Mouse (Mus musculus): Measurements from ENCODE around the gene Mdc1. TPM values are rescaled to one million over a fixed set of nuclear protein-coding genes. Genes with fewer than 3 reads are reported as not detected.

The Mdc1 gene
- polyA plus RNA-seq, 1 experiment from 2014 or later = 24.7 TPM

DNA sequence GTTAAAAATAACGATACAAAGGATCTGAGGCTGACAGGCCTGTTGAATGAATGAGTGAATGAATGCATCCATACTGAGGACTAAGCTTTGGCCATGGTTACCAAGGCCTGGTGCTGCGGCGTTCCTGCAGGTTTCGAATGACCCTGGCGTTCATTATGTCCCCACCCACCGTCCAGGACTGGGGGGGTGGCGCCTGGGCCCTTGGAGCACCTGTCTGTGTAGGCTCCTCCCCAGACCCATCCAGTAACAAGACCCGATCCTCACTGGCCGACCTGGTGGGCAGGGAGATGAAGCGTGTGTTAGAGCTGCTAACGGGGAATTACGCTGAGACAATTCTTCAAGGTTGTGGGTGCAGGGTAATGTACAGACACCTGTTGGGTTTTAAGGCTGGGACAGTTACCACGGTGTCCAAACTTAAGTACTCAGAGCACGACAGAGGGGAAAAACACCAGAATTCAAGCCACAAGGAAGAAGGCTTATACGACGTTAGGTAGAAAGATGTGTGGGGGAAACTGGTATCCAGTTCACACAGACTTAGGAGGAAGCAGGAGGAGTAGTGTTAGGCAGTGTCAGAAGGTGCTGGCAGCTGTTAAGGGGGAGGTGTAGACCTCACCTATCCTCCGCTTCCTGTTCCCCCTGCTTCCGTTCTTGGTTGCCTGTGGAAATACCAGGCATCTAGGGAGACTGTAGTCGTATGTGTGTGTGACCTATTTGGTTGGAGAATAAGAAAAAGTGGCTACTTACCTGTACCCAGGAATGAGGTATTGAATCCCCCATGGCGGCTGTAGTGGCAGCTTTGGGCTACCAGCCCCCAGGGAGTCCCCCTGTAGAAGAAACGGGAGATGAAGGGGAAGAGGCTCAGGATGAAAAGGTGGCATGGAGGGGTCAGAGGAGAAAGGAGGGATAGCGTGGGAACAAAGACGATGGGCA lies 56.6 kb downstream of the Mdc1 start:
- H3K27ac ChIP-seq = peak overlapping the region; percentile 71
- H3K27me3 ChIP-seq = no peaks in the 10 kb centered on the region
- H3K4me3 ChIP-seq = peak overlapping the region; percentile 86
- WGBS = 39% methylated on average over 23 of the region's 23 CpGs
- H3K9ac ChIP-seq = peak overlapping the region; percentile 37
- no peaks in the 10 kb centered on the region for H3K9me3 ChIP-seq
- peak; percentile 32; the same call in 1 of the 2 replicates for ATAC-seq (ENCODE audit: borderline replicate concordance, extremely low read depth, low FRiP score, low TSS enrichment)
- peak overlapping the region; percentile 97 for H3K4me2 ChIP-seq
- H3K36me3 ChIP-seq = peaks cover 44% of the 10 kb centered on the region
- H3K4me1 ChIP-seq = peaks cover 17% of the 10 kb centered on the region

DNA sequence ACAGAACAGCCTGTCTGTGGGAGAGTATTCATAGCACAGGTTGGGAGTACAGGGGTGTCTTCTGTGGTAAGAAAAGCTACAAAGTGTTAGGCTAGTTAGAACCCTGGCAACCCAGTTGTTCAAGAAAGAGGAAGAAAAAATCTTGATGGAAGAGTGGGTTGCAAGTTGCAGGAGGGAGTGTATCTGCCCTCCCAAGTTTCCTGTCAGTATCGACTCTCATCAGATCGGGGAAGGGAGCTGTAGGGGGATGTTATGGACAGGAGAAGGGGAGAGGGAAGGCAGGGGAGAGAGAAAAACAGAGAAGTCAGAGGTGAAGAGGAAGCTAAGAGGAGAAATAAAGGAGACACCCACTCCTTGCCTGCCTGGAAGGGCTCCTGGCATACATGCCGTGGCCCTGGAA lies 59.3 kb downstream of the Mdc1 start:
- ATAC-seq (ENCODE audit: borderline replicate concordance, extremely low read depth, low FRiP score, low TSS enrichment) = no peak
- Histone ChIP-seq H3K36me3 (peaks cover 52% of the 10 kb centered on the region), H3K4me1 (peaks cover 16% of the 10 kb centered on the region), H3K9ac (no peak overlapping the region), H3K9me3 (no peaks in the 10 kb centered on the region), H3K27me3 (no peaks in the 10 kb centered on the region), H3K4me3 (no peak overlapping the region), H3K4me2 (no peak overlapping the region), H3K27ac (no peak overlapping the region)
- WGBS = 77% methylated on average over 3 of the region's 3 CpGs

DNA sequence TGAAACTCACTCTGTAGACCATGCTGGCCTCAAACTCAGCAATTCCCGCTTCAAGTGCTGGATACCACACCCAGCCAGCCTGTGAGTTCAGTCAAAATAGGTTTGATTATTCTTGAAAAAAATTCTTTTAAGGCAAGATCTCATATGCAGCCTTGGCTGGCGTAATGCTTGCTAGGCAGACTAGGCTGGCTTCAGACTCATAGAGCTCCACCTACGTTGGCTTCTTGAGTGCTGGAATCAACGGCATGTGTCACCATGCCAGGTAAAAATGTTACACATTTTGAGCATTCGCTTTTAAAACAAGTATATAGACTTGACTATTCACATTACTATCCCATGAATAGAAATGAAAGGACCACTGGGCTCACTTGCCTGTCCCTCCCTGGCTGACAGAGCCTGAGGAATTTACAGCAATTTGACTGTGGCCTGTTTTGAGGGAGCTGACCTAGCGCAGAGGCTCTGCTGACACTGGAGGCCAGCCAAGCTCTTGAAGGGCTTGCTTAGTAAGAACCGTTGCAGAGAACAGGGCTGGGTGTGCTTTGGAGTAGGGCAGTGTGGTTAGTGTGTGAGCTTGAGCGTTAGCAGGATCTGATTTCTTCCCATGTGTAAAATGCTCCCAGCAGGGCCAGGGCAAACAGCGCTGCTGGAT lies 62.2 kb downstream of the Mdc1 start:
- Histone ChIP-seq H3K4me3 (no peak overlapping the region), H3K36me3 (peaks cover 63% of the 10 kb centered on the region), H3K9ac (no peak overlapping the region), H3K4me2 (no peak overlapping the region), H3K4me1 (0 out of 2 replicates have a peak, but pooled peaks cover 2% of the 10 kb centered on the region), H3K27me3 (no peaks in the 10 kb centered on the region), H3K27ac (0 out of 2 replicates have a peak overlapping the region, but pooled peaks have one; percentile 11), H3K9me3 (no peaks in the 10 kb centered on the region)
- ATAC-seq (ENCODE audit: borderline replicate concordance, extremely low read depth, low FRiP score, low TSS enrichment) = no peak
- 80% methylated on average over 9 of the region's 9 CpGs for WGBS

DNA sequence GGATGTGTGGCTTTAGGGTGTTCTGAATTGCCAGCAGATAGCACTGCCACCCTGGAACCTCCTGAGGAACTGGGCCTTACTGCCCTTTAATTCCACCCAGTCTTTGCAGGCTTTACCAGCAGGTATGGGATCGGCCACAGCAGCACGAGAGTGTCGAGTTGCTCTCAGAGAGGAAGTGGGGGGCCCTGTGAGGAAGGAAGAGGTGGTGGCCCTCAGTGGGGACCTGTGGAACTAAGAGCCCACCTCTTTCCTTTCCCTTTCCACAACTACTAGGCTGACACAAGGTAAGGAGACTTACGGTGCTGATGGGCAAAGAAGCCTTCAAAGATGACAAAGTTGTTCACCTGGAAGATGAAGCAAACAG lies 62.7 kb downstream of the Mdc1 start:
- Histone ChIP-seq H3K36me3 (peaks cover 63% of the 10 kb centered on the region), H3K27me3 (no peaks in the 10 kb centered on the region), H3K4me2 (no peak overlapping the region), H3K4me3 (no peak overlapping the region), H3K9ac (no peak overlapping the region; the same call in 1 of the 2 replicates), H3K4me1 (peaks cover 7% of the 10 kb centered on the region), H3K9me3 (no peaks in the 10 kb centered on the region), H3K27ac (0 out of 2 replicates have a peak overlapping the region, but pooled peaks have one; percentile 11)
- ATAC-seq (ENCODE audit: borderline replicate concordance, extremely low read depth, low FRiP score, low TSS enrichment) = no peak
- 67% methylated on average over 4 of the region's 4 CpGs for WGBS

DNA sequence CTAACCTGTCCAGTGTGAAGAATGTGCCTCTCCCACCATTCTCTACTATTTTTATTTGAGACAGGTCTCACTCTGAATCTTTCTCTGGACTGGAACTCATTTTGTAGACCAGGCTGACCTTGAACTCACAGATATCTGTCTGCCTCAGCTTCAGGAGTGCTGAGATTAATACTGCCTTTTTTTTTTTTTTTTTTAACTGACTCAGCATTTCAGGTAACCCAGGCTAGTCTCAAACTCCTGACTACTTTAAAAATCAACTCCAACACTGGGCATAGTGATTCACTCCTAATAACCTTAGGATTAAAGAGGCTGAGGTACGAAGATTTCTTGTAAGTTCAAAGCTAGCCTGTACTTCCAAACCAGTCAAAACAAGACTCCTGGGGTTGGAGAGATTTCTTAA lies 64.3 kb downstream of the Mdc1 start:
- Histone ChIP-seq H3K9ac (no peak overlapping the region), H3K27ac (no peak overlapping the region), H3K36me3 (peaks cover 49% of the 10 kb centered on the region), H3K27me3 (no peaks in the 10 kb centered on the region), H3K9me3 (no peaks in the 10 kb centered on the region), H3K4me1 (peaks cover 15% of the 10 kb centered on the region), H3K4me3 (no peak overlapping the region), H3K4me2 (no peak overlapping the region)
- no peak for ATAC-seq (ENCODE audit: borderline replicate concordance, extremely low read depth, low FRiP score, low TSS enrichment)
- 87% methylated on average over 1 of the region's 1 CpGs for WGBS

DNA sequence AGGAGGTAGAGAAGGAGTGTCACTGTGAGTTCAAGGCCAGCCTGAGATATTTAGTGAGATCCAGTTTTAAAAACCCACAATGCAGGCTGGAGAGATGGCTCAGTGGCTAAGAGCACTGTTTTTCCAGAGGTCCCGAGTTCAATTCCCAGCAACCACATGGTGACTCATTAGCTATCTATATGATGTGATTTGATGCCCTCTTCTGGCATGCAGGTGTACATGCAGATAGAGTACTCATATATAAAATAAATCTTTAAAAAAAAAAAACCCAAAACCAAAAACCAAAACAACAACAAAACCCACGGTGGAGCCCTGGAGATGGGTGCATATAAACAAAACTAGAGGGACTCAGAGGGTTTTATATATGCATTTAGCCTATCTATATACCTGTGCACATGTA lies 66.3 kb downstream of the Mdc1 start:
- Histone ChIP-seq H3K4me1 (peaks cover 15% of the 10 kb centered on the region), H3K27me3 (no peaks in the 10 kb centered on the region), H3K4me3 (no peak overlapping the region), H3K4me2 (no peak overlapping the region), H3K27ac (no peak overlapping the region), H3K9ac (no peak overlapping the region), H3K36me3 (peaks cover 55% of the 10 kb centered on the region), H3K9me3 (no peaks in the 10 kb centered on the region)
- 78% methylated on average over 2 of the region's 2 CpGs for WGBS
- no peak for ATAC-seq (ENCODE audit: borderline replicate concordance, extremely low read depth, low FRiP score, low TSS enrichment)

Small RNA genes lying within 50 kb of the gene (microRNA-seq; reads per million reads assigned to microRNA genes)
- not detected for gene Gm28033

Other genes starting within 250 kb of the Mdc1 start
- 111 and 121 TPM in 2 replicates for gene Sfta2, start 240.0 kb upstream of the Mdc1 start, polyA plus RNA-seq (2015; fragmentation: Nextera tagmentation; extraction: Ambion mirVana)
- gene Gm9573, start 214.9 kb upstream of the Mdc1 start, polyA plus RNA-seq (2015; fragmentation: Nextera tagmentation; extraction: Ambion mirVana) = not detected in 2 replicates
- gene Mucl3, start 197.8 kb upstream of the Mdc1 start, polyA plus RNA-seq (2015; fragmentation: Nextera tagmentation; extraction: Ambion mirVana) = 1.2 and 1.3 TPM in 2 replicates
- gene Vars2, start 173.9 kb upstream of the Mdc1 start, polyA plus RNA-seq (2015; fragmentation: Nextera tagmentation; extraction: Ambion mirVana) = 20.7 and 22.4 TPM in 2 replicates
- 48.8 and 49.9 TPM in 2 replicates for gene Gtf2h4, start 167.8 kb upstream of the Mdc1 start, polyA plus RNA-seq (2015; fragmentation: Nextera tagmentation; extraction: Ambion mirVana)
- gene Ddr1, start 136.9 kb upstream of the Mdc1 start, polyA plus RNA-seq (2015; fragmentation: Nextera tagmentation; extraction: Ambion mirVana) = 46.8 and 51.9 TPM in 2 replicates
- gene Ier3, start 19.8 kb upstream of the Mdc1 start, polyA plus RNA-seq (2015; fragmentation: Nextera tagmentation; extraction: Ambion mirVana) = 17.9 and 21.0 TPM in 2 replicates
- gene Flot1, start 18.3 kb upstream of the Mdc1 start, polyA plus RNA-seq (2015; fragmentation: Nextera tagmentation; extraction: Ambion mirVana) = 50.1 and 54.4 TPM in 2 replicates
- gene Tubb5, start 3.2 kb upstream of the Mdc1 start, polyA plus RNA-seq (2015; fragmentation: Nextera tagmentation; extraction: Ambion mirVana) = 1,042 and 1,079 TPM in 2 replicates
- 71.0 and 73.3 TPM in 2 replicates for gene Nrm, start 19.8 kb downstream of the Mdc1 start, polyA plus RNA-seq (2015; fragmentation: Nextera tagmentation; extraction: Ambion mirVana)
- 21.3 and 23.4 TPM in 2 replicates for gene Ppp1r18, start 24.1 kb downstream of the Mdc1 start, polyA plus RNA-seq (2015; fragmentation: Nextera tagmentation; extraction: Ambion mirVana)
- 42.0 and 42.1 TPM in 2 replicates for gene Dhx16, start 38.3 kb downstream of the Mdc1 start, polyA plus RNA-seq (2015; fragmentation: Nextera tagmentation; extraction: Ambion mirVana)
- gene 2310061I04Rik, start 55.9 kb downstream of the Mdc1 start, polyA plus RNA-seq (2015; fragmentation: Nextera tagmentation; extraction: Ambion mirVana) = 20.5 and 21.2 TPM in 2 replicates
- 58.3 and 63.6 TPM in 2 replicates for gene Atat1, start 68.6 kb downstream of the Mdc1 start, polyA plus RNA-seq (2015; fragmentation: Nextera tagmentation; extraction: Ambion mirVana)
- gene Mrps18b, start 74.9 kb downstream of the Mdc1 start, polyA plus RNA-seq (2015; fragmentation: Nextera tagmentation; extraction: Ambion mirVana) = 73.9 and 77.5 TPM in 2 replicates
- 35.9 and 38.2 TPM in 2 replicates for gene Ppp1r10, start 74.9 kb downstream of the Mdc1 start, polyA plus RNA-seq (2015; fragmentation: Nextera tagmentation; extraction: Ambion mirVana)
- 71.6 and 87.8 TPM in 2 replicates for gene Abcf1, start 128.2 kb downstream of the Mdc1 start, polyA plus RNA-seq (2015; fragmentation: Nextera tagmentation; extraction: Ambion mirVana)
- 49.4 and 50.3 TPM in 2 replicates for gene Gnl1, start 138.3 kb downstream of the Mdc1 start, polyA plus RNA-seq (2015; fragmentation: Nextera tagmentation; extraction: Ambion mirVana)
- gene Prr3, start 138.7 kb downstream of the Mdc1 start, polyA plus RNA-seq (2015; fragmentation: Nextera tagmentation; extraction: Ambion mirVana) = 29.3 and 32.4 TPM in 2 replicates
- gene H2-T24, start 179.0 kb downstream of the Mdc1 start, polyA plus RNA-seq (2015; fragmentation: Nextera tagmentation; extraction: Ambion mirVana) = 2.2 and 3.2 TPM in 2 replicates
- 6.1 and 8.4 TPM in 2 replicates for gene H2-T23, start 191.3 kb downstream of the Mdc1 start, polyA plus RNA-seq (2015; fragmentation: Nextera tagmentation; extraction: Ambion mirVana)
- gene H2-T22, start 201.2 kb downstream of the Mdc1 start, polyA plus RNA-seq (2015; fragmentation: Nextera tagmentation; extraction: Ambion mirVana) = 16.1 and 18.4 TPM in 2 replicates
- not detected in 2 replicates for gene Gm6034, start 201.4 kb downstream of the Mdc1 start, polyA plus RNA-seq (2015; fragmentation: Nextera tagmentation; extraction: Ambion mirVana)
- gene Gm11127, start 216.9 kb downstream of the Mdc1 start, polyA plus RNA-seq (2015; fragmentation: Nextera tagmentation; extraction: Ambion mirVana) = not detected in 2 replicates

Measured in lung, embryonic 15.5 days (tissue).